Mouse (Mus musculus): ENCODE measurements around the gene Gm11020.

Gene Gm11020

DNA sequence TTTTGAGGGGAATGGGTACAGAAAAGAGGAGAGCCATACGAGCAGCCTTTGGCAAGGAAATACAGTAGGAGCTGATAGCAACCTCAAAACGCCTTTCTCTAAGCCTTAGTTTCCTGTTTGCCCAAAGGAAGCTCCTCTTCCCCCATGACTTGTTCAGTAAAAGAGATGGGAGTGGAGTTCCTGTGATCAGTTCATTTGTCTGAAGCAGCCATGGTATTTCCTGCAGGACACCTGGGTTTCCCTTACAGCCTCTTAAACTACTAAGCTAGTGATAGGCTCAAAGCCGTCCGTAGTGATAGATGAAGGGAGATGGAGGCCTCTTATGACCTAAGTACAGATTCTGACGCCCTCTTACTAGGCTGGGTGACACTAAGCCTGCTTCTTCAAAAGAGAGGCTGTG lies 21.1 kb downstream of the Gm11020 start:
- no peak for DNase-seq (ENCODE audit: low spot score)

DNA sequence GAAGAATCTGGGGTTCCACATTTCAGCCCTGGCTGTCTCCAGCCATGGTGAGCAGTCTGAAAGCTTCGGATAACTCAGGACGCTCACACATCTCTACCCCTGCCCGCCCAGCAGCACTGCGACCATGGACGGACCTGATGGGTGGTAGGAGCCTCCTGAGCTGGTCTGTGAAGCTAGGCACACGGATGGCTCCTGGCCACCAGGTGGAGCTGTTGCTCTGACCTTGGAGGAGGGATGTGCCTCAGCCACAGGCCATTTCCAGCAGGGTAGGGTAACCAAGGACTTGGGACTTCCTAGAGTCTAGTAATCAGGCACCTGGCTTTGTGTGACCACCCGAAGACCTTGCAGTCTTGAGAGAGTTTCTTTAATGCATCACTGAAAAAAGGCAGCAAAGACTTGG lies 22.6 kb downstream of the Gm11020 start:
- DNase-seq (ENCODE audit: low spot score): peak; percentile 86

DNA sequence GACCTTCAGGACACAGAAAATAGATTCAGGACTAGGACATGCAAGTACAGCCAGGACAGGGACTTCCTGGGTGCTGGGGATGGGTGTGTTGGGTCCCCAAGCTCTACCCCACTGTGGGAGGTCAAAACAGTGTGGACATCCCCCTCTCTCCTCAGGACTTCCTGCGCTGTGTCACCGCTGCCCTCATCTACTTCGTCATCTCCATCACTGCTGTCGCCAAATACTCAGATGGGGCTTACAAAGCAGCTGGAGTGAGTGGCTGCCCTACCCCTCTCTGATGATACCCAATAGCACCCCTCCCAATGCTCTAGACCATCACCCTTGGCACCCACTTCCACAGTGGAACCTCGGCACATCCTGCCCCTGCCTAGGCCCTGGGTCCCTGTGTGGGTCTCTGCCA lies 23.3 kb downstream of the Gm11020 start:
- no peak for DNase-seq (ENCODE audit: low spot score)

DNA sequence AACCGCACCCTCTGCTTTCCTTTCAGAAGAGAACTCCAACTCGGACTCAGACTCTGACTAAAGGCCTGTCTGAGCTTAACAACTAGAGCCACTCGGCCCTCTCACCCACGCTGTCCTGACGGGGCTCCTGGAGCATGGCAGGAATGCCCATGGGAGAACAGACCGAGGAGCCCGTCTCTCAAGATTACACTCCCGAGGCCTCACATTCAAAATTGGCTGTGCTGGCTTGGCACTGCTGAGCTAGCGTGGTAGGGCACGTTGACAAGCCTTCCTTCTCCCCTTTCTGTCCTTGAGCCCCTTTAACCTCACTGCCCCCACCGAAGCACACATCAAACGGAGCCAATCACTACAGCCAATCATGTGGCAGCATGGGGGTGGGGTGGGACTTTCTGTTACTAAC lies 25.3 kb downstream of the Gm11020 start:
- no peak for DNase-seq (ENCODE audit: low spot score)

DNA sequence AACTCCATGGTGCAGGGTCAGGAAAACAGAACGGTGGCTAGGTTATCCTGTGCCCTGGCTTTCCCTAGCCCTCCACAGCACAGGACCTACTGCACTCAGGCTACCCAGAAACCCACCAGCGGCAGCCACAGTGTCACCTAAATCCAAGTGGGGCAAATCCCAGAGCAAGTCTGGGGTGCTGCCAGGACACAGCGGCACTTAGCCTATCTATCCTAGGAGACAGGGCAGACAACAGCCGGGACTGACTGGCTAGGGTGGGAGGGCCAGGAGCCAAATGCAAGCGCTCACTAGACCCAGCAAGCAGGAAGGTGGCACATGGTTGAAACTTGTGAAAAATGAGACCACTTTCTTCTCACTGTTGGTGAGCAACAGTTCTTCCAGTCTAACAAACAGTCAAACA lies 27.6 kb downstream of the Gm11020 start:
- DNase-seq (ENCODE audit: low spot score): no peak

DNA sequence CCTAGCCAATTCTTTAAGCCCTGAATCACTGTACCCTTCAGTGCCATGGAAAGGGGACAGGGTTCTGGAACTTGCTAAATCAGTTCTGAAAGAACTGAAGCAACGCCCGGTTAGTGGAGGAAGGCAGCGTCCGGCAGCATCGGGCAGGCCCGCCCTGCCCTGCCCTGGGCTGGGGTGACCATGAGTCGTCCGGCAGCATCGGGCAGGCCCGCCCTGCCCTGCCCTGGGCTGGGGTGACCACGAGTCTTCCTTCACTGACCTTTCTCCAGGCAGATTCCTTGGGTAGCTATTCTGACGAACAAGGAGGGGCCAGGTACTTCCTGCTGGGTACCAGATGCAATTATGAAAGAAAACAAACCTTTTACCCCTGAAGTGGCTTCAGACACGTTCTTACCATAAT lies 28.7 kb downstream of the Gm11020 start:
- DNase-seq (ENCODE audit: low spot score): no peak

DNA sequence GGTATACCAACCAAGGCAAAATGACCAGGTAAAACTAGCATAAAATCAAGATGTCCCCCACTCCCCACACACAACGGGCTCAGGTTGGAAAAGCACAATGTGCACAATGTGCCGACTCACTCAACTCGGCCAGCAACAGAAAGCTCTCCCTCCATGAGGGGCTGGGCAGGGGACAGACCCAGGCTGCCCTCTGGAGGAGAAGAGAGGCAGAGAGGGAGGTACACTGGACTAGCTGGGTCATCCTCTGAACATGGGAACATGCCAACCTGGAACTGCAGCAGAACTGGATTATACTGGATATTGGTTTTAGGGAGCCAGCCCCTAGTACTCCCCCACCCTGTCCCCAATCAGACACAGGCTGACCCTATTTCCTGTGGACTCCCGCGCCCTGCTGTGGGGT lies 31.8 kb downstream of the Gm11020 start:
- no peak for DNase-seq (ENCODE audit: low spot score)

DNA sequence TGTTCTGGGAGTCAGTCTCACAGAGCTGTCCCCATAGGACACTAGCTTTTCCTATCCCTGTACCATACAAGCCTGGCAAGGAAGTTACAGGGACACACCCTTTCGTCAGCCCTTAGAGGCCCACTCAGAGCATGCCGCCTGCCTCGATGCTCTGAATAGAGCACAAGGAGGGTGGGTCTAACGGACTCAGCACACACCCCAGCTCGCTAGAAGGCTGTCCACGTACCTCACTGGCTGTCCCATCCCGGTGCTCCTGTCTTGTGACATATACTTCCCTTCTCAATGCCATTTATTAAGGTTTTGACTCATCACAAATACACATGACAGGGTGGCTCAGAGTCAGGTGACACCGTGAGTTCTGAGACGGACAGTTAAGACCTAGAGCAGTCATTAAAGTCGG lies 33.1 kb downstream of the Gm11020 start:
- no peak for DNase-seq (ENCODE audit: low spot score)

DNA sequence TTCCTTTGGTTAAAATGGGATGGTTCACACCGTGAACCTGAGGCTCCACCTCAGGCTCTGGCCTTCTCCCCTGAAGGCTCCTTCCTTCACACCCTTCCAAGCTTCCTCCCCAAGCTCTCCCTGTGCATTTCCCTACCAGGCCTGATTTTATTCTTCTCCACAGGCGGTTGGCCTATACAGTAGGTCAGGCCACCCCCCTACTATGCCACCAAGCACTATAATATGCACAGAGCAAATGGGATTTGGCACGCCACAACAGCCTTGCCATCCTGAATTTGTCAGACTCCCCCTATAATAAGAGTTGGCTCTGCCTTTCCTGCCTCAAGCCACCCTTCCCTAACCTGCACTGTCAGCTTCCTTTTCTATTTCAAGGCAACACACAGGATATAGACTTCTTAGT lies 37.3 kb downstream of the Gm11020 start:
- DNase-seq (ENCODE audit: low spot score): no peak

DNA sequence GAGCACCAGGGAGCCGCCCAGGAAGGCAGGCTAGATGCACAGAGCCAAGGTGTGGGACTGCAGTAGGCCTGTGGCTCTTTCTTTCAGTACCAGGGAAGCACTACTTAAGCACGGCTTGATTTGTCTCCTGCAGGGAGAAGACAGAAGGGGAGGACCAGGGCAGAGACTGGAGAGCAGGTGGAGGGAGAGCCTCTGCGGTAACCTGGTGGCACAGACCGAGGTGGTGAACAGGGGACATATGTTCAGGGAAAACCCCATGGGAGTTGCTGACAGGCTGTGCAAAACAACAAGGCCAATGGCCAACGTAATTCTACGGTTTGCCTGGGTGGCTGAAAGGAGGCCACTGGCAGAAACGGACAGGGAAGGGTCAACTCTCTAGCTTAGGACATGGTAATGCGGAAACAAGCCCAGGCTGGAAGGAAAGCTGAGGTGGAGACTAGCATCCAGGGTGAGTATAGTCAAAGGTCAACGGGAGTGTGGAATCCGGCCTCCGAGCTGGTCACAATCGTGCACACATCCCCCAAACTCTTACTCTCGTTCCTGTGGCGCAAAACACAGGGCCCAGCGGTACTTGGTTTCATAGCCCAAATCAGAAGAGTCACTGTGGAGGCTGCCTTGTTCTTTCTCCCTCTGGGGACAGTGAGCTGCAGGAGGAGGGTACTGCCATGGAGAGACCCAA lies 38.5 kb downstream of the Gm11020 start:
- no peak for DNase-seq (ENCODE audit: low spot score)

DNA sequence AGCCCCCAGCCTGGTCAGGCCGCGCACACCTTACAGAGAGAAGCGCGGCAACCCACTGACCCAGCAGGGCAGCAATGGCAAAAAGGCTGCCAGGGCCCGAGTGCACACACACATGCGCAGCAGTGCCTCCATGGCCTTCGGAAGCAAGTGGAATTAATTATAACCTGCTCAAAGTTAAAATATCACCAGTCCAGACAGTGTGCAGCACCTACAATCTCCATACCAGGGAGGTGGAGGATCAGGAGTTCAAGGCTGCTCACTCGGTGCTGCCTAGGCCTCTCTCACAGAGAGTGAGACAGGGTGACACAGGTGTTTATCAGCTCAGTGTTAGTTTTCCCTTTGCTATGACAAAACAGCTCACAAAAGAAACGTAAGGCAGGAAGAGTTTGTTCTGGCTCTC lies 44.3 kb downstream of the Gm11020 start:
- DNase-seq (ENCODE audit: low spot score): no peak

DNA sequence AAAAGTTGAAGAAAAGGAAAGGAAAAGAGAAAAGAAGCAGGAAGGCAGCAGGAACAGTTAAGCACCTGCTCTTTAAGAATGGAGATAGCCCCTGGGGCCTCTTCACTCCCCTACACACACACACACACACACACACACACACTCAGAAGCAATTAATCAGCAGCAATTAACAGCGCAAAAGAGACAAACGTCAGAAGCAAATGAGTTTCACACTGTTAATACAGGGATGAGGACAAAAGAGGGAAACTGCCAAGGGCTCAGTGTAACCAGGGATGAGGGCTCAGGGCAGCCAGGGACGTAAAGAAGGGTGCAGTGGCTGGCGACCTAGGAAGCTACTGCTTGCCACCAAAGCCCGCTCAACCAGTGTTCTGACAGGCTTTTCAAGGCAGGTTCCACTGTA lies 46.0 kb downstream of the Gm11020 start:
- no peak for DNase-seq (ENCODE audit: low spot score)

DNA sequence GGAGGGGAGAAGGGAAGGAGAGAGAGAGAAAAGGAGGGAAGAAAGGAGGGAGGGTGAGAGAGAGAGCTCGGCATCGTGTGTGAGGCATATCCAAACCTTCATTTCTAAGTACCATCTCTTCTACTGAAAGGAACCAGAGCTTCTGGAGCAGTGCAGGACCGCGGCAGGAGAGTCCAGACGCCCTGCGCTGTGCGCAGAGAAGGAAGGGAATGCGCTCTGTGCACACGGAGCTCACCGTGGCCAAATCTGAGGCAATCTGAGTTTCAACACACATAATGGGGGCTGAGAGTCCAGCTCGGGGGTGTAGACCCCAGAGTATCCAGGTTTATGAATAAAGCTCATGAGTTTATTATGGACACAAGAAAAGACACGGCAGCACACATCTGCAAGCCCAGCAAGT lies 48.2 kb downstream of the Gm11020 start:
- no peak for DNase-seq (ENCODE audit: low spot score)

DNA sequence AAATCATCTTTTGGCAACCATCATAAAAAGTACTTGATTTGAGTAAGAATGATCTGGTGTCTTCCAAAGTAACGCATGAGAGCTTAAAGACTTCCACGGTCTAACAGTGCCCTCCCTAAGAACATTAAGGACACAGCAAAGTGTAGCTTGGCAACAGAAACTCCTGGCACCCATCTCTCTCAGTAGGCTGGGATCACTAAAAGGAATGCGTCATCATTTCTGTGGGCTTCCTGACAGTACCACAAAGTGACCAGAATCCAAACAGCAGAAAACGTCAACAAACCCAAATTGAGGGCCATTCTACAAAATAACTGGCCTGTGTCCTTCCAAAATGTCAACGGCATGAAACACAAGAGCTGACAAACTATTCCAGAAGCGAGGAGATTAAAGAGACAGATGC lies 48.7 kb downstream of the Gm11020 start:
- no peak for DNase-seq (ENCODE audit: low spot score)

DNA sequence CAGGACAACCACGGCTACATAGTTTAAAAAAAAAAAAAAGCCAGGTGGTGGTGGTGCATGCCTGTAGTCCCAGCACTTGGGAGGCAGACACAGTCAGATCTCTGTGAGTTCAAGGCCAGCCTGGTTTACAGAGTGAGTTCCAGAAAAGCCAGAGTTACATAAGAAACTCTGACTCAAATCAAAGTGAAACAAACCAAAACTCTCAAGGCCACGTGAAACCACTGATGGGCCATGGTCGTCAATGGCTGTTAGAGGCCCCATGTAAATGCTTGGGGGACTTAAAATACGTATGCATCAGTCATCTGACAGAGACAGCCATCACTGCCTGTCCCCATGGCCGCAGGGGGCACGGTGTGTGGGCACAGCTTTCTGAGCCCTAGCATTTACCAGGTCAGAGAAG lies 49.8 kb downstream of the Gm11020 start:
- no peak for DNase-seq (ENCODE audit: low spot score)

All from ovary, postnatal 14 days (tissue).